Mouse (Mus musculus) urinary bladder, postnatal 0 days (tissue): ENCODE results near the gene Hmgn3. TPM values are rescaled to one million over a fixed set of nuclear protein-coding genes. Genes with fewer than 3 reads are reported as not detected.

Source experiments
- polyA plus RNA-seq: library from polyadenylated mRNA; unstranded; fragments of >200 nt; fragmentation: Nextera tagmentation; extraction: Ambion mirVana; gene quantifications from 2 replicates; pipeline ENCODE4 v1.2.1, GENCODE M21; 2015

Hmgn3 gene
- 110 and 147 TPM in 2 replicates for polyA plus RNA-seq

GRCm38 (mm10) chr9:83146446-83147188 lies at the start of gene Hmgn3:
Gene Hmgn3, minus strand, starts transcription at chr9:83146685.

Other genes starting within 250 kb of the Hmgn3 start
- gene Phip, start 171.2 kb downstream of the Hmgn3 start, polyA plus RNA-seq: 22.9 and 26.7 TPM in 2 replicates